Mouse (Mus musculus) cortical plate, adult 2 months (tissue): ENCODE measurements around the gene Iffo2. TPM values are rescaled to one million over a fixed set of nuclear protein-coding genes. Genes with fewer than 3 reads are reported as not detected.

Source experiments
- H3K27ac ChIP-seq: fragments of 200-500 bp; 2 replicates; pipeline ENCODE4 v1.5.1; 2012; ENCODE audit warnings: low read length, control low read depth, inconsistent platforms; ENCODE audit not compliant: insufficient read depth
- H3K4me1 ChIP-seq: fragments of 200-500 bp; 2 replicates; pipeline ENCODE4 v1.6.1; 2011; ENCODE audit warnings: low read length; ENCODE audit not compliant: control insufficient read depth, insufficient read depth
- H3K4me3 ChIP-seq: fragments of 200-500 bp; 2 replicates; pipeline ENCODE4 v1.5.1; 2011; ENCODE audit warnings: mild to moderate bottlenecking, low read length, control low read depth; ENCODE audit not compliant: insufficient read depth
- CTCF ChIP-seq: fragments of 200-500 bp; IDR thresholded peaks from 2 replicates; pipeline ENCODE4 v1.5.1; 2011; ENCODE audit warnings: mild to moderate bottlenecking, control low read depth, low read length; ENCODE audit not compliant: insufficient read depth; ENCODE audit errors: extremely low read depth
- POLR2A ChIP-seq: fragments of 200-500 bp; IDR thresholded peaks from 2 replicates; pipeline ENCODE4 v1.6.1; 2011; ENCODE audit warnings: mild to moderate bottlenecking, low read length, control low read depth; ENCODE audit not compliant: insufficient read depth; ENCODE audit errors: extremely low read depth
- polyA plus RNA-seq: library from polyadenylated mRNA; depleted of rRNA; stranded (reverse); fragments of >200 nt; gene quantifications from 2 replicates; pipeline ENCODE4 v1.2.3, GENCODE M21; 2012

Gene Iffo2
- polyA plus RNA-seq, 1 experiment = 9.4 TPM

DNA sequence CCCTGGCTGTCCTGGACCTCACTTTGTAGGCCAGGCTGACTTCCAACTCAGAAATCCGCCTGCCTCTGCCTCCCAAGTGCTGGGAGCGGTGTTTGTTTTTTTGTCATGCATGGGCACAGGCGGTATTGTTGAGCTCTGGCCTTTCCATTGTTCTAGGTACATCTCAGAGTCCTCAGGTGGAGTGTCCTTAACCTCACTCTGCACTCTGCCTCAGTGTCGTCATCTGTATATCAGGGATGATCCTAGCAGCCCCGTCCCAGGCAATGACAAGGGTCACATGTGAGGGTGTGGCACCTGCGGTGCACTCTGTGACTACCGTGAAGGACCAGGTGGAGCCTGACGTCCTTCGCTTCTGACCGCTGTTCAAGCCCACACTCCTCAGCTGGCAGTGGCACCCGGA lies 97.0 kb downstream of the Iffo2 start:
- H3K27ac ChIP-seq = no peak overlapping the region
- peaks cover 2% of the 10 kb centered on the region; the same call in 1 of the 2 replicates for H3K4me1 ChIP-seq
- H3K4me3 ChIP-seq = no peak overlapping the region
- TF ChIP-seq CTCF (no peak), POLR2A (no peak)

DNA sequence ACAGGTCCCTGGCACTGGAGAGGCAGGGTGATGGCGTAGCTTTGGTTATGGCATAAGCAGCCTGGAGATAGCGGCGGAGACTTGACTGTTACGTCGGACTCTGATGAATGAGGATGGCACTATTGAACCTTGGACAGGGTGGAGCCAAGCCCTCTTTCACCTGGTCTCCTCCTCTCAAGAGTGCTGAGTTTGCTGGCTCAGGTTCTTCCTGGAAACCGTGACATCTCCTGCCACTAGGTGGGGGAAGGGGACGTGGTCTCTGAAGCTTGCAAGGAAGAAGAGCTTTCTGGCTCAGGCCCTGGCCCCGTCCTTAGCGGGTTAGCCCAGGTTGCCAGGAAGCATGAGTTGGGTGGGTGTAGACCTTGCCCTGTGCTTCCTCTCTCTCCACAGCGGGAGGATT lies 99.8 kb downstream of the Iffo2 start:
- TF ChIP-seq POLR2A (no peak), CTCF (no peak)
- Histone ChIP-seq H3K4me3 (no peak overlapping the region), H3K4me1 (no peaks in the 10 kb centered on the region), H3K27ac (no peak overlapping the region)

DNA sequence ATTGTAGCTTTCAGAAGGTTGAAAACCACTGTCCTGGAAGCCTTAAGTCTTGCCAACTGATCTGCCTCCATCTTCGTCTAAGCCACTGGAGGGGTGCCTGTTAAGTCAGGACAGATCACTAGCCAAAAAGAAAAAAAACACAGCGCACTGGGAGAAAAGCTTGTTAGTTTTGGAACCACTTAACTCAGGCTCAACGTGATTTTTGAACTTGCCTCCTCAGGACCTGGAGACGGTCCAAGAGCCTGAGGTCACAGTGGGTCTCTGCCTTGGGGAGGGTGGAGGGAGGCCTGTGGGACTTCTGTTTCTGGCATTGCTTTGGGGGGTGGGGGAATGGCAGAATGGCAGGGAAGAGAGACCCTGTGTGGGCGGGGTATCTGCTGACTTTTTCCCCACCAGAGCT lies 100.8 kb downstream of the Iffo2 start:
- H3K4me1 ChIP-seq = no peaks in the 10 kb centered on the region
- TF ChIP-seq CTCF = no peak
- no peak for TF ChIP-seq POLR2A
- H3K4me3 ChIP-seq = no peak overlapping the region
- no peak overlapping the region for H3K27ac ChIP-seq

DNA sequence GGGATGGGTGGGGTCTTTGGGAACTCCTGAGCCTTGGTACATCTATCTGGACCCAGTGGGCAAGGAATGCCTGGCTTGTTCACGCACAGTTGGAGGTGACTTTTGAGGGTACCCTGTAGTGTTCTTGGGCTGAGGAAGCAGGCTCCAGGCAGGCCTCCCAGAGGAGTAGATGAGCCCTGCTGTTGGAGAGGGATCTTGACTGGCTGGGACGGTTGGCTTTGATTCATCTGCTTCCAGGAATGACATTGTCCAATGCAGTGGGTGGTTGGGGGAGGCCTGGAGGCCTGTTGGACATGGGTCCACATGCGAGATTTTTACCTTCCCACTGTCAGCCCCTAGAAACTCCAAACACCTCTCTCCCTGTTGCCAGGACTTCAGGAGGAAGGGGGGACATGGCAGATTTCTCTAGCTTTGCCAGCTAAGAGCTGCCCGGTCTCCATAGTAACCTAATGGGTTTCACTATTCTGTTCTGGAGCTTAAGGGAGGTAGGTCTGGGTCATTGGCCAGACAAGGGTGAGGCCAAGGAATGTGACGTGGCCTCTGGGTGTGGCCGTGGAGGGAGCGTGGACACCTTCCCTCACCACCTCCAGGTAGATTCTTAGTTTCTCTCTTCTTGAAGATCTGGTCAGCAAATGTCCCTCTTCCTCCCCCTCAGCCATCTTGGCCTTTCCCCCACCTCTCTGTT lies 101.4 kb downstream of the Iffo2 start:
- Histone ChIP-seq H3K4me3 (no peak overlapping the region), H3K27ac (no peak overlapping the region), H3K4me1 (no peaks in the 10 kb centered on the region)
- TF ChIP-seq POLR2A (no peak), CTCF (no peak)

DNA sequence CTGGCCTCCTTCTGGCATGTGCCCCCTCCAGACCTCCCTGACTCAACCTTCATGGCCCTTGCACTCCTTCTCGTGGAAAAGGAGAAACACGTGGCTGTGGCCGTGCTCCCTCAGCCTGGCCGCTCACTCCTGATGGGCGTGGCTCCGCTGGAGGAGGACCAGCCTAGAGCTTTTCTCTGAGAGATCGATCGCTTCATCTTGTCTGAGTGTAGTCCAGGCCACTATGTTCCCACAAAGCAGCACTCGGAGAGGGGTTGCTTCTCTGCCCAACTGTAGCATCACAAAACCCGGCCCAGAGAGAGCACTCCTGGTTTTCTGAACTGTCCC lies 101.9 kb downstream of the Iffo2 start:
- Histone ChIP-seq H3K4me3 (no peak overlapping the region), H3K4me1 (no peaks in the 10 kb centered on the region), H3K27ac (no peak overlapping the region)
- no peak for TF ChIP-seq CTCF
- TF ChIP-seq POLR2A = no peak

DNA sequence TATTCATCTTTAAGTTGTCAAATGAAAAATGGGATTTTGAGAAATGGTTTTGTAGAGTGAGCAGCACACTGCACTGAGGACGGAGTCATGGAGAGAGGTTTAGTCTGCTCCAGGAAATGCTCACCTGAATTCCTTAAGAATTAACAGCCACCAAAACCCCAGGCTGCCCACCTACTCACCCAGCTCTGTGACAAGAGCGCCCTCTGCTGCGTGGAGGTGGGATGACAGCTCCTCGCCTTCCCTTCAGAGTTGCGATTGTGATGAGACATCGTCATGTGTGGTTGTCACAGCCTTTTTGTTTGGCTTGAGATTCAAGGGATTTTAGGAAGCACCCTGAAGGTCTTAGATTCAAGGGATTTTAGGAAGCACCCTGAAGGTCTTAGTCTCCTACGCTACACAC lies 106.0 kb downstream of the Iffo2 start:
- H3K27ac ChIP-seq = no peak overlapping the region
- TF ChIP-seq CTCF (peak; percentile 97), POLR2A (no peak)
- no peak overlapping the region for H3K4me3 ChIP-seq
- no peaks in the 10 kb centered on the region for H3K4me1 ChIP-seq

DNA sequence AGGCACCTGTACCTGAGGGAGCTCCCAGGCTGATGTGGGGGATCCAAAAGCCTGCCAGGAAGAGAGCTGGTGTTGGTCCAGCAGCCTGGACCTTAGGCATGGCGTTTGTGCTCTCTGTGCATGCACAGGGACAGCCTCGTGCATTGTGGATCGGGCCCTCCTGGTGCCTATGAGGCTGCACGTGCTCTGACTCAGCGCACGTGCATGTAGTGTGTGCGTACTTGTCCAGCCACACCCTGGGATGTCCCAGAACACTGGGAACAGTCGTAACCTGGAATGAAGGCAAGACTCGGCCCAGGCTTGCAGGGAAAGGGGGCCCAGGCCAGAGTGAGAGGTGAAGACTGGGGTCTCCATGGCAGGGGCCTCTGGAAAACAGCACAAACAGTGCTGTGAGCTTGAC lies 107.5 kb downstream of the Iffo2 start:
- TF ChIP-seq POLR2A (no peak), CTCF (no peak)
- Histone ChIP-seq H3K27ac (no peak overlapping the region), H3K4me1 (no peaks in the 10 kb centered on the region), H3K4me3 (no peak overlapping the region)

DNA sequence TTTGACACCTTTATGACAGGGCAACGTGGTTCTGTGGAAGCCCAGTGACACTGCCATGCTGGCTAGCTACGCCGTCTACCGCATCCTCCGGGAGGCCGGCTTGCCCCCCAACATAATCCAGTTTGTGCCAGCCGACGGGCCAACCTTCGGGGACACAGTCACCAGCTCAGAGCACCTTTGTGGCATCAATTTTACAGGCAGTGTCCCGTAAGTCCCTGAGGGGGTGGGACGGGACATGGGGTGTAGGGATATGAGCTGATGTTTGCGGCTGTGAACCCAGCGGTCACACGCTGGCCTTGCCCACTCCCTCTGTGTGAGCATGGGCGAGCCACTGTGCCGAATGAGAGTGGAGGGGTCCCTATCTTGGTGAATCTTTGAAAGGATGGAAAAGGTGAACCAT lies 108.0 kb downstream of the Iffo2 start:
- Histone ChIP-seq H3K4me3 (no peak overlapping the region), H3K4me1 (no peaks in the 10 kb centered on the region)

DNA sequence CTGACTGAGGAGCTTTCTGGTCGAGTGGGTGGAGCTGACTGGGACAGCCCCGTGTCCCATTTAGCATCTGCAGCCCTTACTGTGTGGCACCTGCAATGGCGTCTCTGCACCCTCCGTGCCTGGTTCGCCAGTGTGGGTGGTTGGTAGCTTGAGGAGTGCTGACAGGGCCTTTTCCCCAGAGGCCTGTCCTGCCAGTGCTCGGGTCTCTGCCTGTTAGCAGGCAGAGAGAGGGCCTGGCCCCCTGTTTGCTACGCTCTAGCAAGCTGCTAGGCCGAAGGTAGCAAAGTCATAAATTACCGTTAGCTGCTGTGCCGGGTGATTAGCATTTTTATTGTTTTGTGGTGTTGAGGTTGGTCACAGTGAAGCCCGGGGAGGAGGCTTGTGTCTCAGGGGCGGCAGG lies 109.5 kb downstream of the Iffo2 start:
- H3K27ac ChIP-seq = no peak overlapping the region
- H3K4me1 ChIP-seq = no peaks in the 10 kb centered on the region
- H3K4me3 ChIP-seq = no peak overlapping the region
- TF ChIP-seq POLR2A = no peak
- no peak for TF ChIP-seq CTCF

More for the DNA sequence above, 108.0 kb downstream of the Iffo2 start:
- no peak overlapping the region for H3K27ac ChIP-seq
- TF ChIP-seq CTCF = no peak
- TF ChIP-seq POLR2A = no peak

DNA sequence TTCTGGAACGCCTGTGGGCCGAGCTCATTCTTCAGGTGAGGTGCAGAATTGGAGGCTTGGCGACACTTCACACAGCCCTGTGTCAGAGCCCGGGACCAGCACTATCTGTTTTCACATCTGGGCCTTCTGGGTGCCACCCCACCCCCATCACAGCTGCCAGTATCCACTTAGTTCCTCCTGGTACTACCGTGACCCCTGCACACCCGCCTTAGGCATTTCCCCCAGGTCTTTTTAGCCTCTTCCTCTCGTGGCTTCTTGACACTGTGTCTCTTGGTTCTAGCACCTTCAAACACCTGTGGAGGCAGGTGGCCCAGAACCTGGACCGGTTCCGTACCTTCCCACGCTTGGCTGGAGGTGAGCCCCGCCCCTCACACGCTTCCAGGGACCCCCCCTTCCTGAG lies 110.0 kb downstream of the Iffo2 start:
- no peaks in the 10 kb centered on the region for H3K4me1 ChIP-seq
- no peak overlapping the region for H3K27ac ChIP-seq
- H3K4me3 ChIP-seq = no peak overlapping the region
- TF ChIP-seq POLR2A (no peak), CTCF (no peak)
